Comparison of ENCODE assay signal across 8 mouse cellular contexts in the genomic region with DNA sequence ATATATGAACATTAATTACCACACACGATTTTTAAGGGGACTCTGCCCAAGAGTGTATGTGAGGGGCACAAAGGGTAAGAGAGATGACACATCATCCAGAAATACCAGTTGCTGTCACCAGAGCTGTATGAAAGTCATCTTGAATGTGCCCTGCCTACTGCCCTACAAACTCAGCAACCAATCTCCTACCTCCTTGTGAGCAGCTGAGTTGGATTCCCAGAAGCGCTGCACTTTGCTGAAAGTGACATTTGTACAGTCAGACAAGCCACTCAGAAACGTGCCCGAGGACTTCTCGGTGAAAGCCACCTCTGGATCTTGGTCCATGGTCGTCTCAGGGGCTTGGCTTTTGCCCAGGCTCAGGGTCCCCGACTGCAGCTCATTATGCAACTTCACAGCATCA. TPM values are rescaled to one million over a fixed set of nuclear protein-coding genes. Genes with fewer than 3 reads are reported as not detected.
A peak's percentile ranks its signal among the peaks of the same experiment; 100 is the strongest.
DNase-seq lines count a peak whose midpoint lies in the region; ATAC-seq lines count a peak whose summit lies in the region.

No protein-coding gene starts in this region.

- ATAC-seq in lung, embryonic 16.5 days (ENCODE audit: low read depth): no peak
- ATAC-seq in embryonic facial prominence, embryonic 14.5 days (ENCODE audit: low read depth): no peak

- peak overlapping the region; percentile 73 for H3K4me3 ChIP-seq in lung, embryonic 16.5 days (ENCODE audit: low read length)
- H3K4me3 ChIP-seq in embryonic facial prominence, embryonic 14.5 days (ENCODE audit: low read depth, low read length): peak overlapping the region; percentile 62
- peak overlapping the region; percentile 92 for H3K4me3 ChIP-seq in limb, embryonic 10.5 days

- no peak overlapping the region for H3K27ac ChIP-seq in lung, embryonic 16.5 days (ENCODE audit: low read length)
- H3K27ac ChIP-seq in embryonic facial prominence, embryonic 14.5 days (replicated peaks; ENCODE audit: low read depth, low read length): no peak overlapping the region
- no peak overlapping the region for H3K27ac ChIP-seq in limb, embryonic 10.5 days

- H3K9me3 ChIP-seq in lung, embryonic 16.5 days (ENCODE audit: control insufficient read depth, low read length): no peaks in the 10 kb centered on the region
- H3K9me3 ChIP-seq in embryonic facial prominence, embryonic 14.5 days (ENCODE audit: control insufficient read depth, low read length): no peaks in the 10 kb centered on the region
- H3K9me3 ChIP-seq in limb, embryonic 10.5 days (replicated peaks): no peaks in the 10 kb centered on the region

- peaks cover 11% of the 10 kb centered on the region for H3K4me1 ChIP-seq in lung, embryonic 16.5 days (replicated peaks; ENCODE audit: control insufficient read depth, insufficient read depth, low read length)
- H3K4me1 ChIP-seq in embryonic facial prominence, embryonic 14.5 days (ENCODE audit: control insufficient read depth, insufficient read depth, low read length): peaks cover 3% of the 10 kb centered on the region; the same call in 1 of the 2 replicates
- H3K4me1 ChIP-seq in limb, embryonic 10.5 days: peaks cover 16% of the 10 kb centered on the region

- H3K9ac ChIP-seq in lung, embryonic 16.5 days (ENCODE audit: low read length): peak overlapping the region; percentile 66
- H3K9ac ChIP-seq in embryonic facial prominence, embryonic 14.5 days (ENCODE audit: low read depth, low read length): peak overlapping the region; percentile 57

- intact Hi-C loops in gastrocnemius, postnatal 14 days (cut with DNase I; ENCODE audit: low total_unique reads): no loop called here

- H3K27me3 ChIP-seq in lung, embryonic 16.5 days (ENCODE audit: control insufficient read depth, insufficient read depth, low read depth, low read length): no peaks in the 10 kb centered on the region
- no peaks in the 10 kb centered on the region for H3K27me3 ChIP-seq in embryonic facial prominence, embryonic 14.5 days (replicated peaks; ENCODE audit: control insufficient read depth, insufficient read depth, low read length)
- H3K27me3 ChIP-seq in limb, embryonic 10.5 days (ENCODE audit: low read depth, poor library complexity, severe bottlenecking): no peaks in the 10 kb centered on the region

- H3K36me3 ChIP-seq in lung, embryonic 16.5 days (ENCODE audit: control insufficient read depth, insufficient read depth, low read length): no peaks in the 10 kb centered on the region; the same call in none of the 2 replicates
- H3K36me3 ChIP-seq in embryonic facial prominence, embryonic 14.5 days (ENCODE audit: control insufficient read depth, insufficient read depth, low read length): peaks cover 23% of the 10 kb centered on the region
- peaks cover 32% of the 10 kb centered on the region for H3K36me3 ChIP-seq in limb, embryonic 10.5 days

- no peak for DNase-seq in lung, postnatal 10 days
- DNase-seq in embryonic facial prominence, embryonic 14.5 days (ENCODE audit: low spot score): no peak
- DNase-seq in limb, embryonic 10.5 days (ENCODE audit: low spot score): no peak
- peak; percentile 74 for DNase-seq in skeletal muscle tissue, adult 2 months (ENCODE audit: low read depth, low spot score)
- DNase-seq in urinary bladder, adult 18-20 months (ENCODE audit: low spot score in 2 of 2): no peak
- DNase-seq in gastrocnemius, postnatal 14 days: no peak
- DNase-seq in layer of hippocampus, postnatal 25 days (ENCODE audit: extremely low spot score in 1 of 2, low spot score in 1 of 2): no peak

- 40% methylated on average over 7 of the region's 7 CpGs for WGBS in lung, embryonic 16.5 days
- WGBS in embryonic facial prominence, embryonic 14.5 days: 50% methylated on average over 7 of the region's 7 CpGs
- 50% methylated on average over 7 of the region's 7 CpGs for WGBS in limb, embryonic 10.5 days

- peak overlapping the region; percentile 84 for H3K4me2 ChIP-seq in lung, embryonic 16.5 days (ENCODE audit: low read depth, low read length)
- peak overlapping the region; percentile 75 for H3K4me2 ChIP-seq in embryonic facial prominence, embryonic 14.5 days (ENCODE audit: low read depth, low read length)

RNA-seq across cellular contexts. Expression of a gene that starts 1.0 kb away (rescaled TPM):
- 9.9 and 11.4 TPM in 2 replicates for polyA plus RNA-seq in lung, embryonic 16.5 days (2015; fragmentation: Nextera tagmentation; extraction: Ambion mirVana)
- 13.8 and 15.0 TPM in 2 replicates for polyA plus RNA-seq in embryonic facial prominence, embryonic 14.5 days (2014; fragmentation: Nextera tagmentation; extraction: Ambion mirVana)
- 31.9 and 39.8 TPM in 2 replicates for polyA plus RNA-seq in limb, embryonic 10.5 days (2016; fragmentation: Nextera tagmentation; extraction: Ambion mirVana)
- total RNA-seq in gastrocnemius, postnatal 14 days (2021): 10 to 100 TPM; 29.9 to 37.2 TPM
- total RNA-seq in layer of hippocampus, postnatal 25 days (2021): 10 to 100 TPM; 32.9 to 33.5 TPM

RNA-seq across cellular contexts. Expression of a gene that starts 16.8 kb away (rescaled TPM):
- 609 and 641 TPM in 2 replicates for polyA plus RNA-seq in lung, embryonic 16.5 days (2015; fragmentation: Nextera tagmentation; extraction: Ambion mirVana)
- 522 and 549 TPM in 2 replicates for polyA plus RNA-seq in embryonic facial prominence, embryonic 14.5 days (2014; fragmentation: Nextera tagmentation; extraction: Ambion mirVana)
- polyA plus RNA-seq in limb, embryonic 10.5 days (2016; fragmentation: Nextera tagmentation; extraction: Ambion mirVana): 900 and 1,117 TPM in 2 replicates
- total RNA-seq in gastrocnemius, postnatal 14 days (2021): 10 to 100 TPM; 22.5 to 26.7 TPM
- 100 to 1,000 TPM; 510 to 584 TPM for total RNA-seq in layer of hippocampus, postnatal 25 days (2021)

RNA-seq across cellular contexts. Expression of a gene that starts 38.3 kb away (rescaled TPM):
- polyA plus RNA-seq in lung, embryonic 16.5 days (2015; fragmentation: Nextera tagmentation; extraction: Ambion mirVana): 60.0 and 65.9 TPM in 2 replicates
- 67.8 and 71.3 TPM in 2 replicates for polyA plus RNA-seq in embryonic facial prominence, embryonic 14.5 days (2014; fragmentation: Nextera tagmentation; extraction: Ambion mirVana)
- 91.7 and 102 TPM in 2 replicates for polyA plus RNA-seq in limb, embryonic 10.5 days (2016; fragmentation: Nextera tagmentation; extraction: Ambion mirVana)
- total RNA-seq in gastrocnemius, postnatal 14 days (2021): 10 to 100 TPM; 12.0 to 16.8 TPM
- total RNA-seq in layer of hippocampus, postnatal 25 days (2021): 10 to 100 TPM; 28.3 to 32.4 TPM

RNA-seq across cellular contexts. Expression of a gene that starts 38.3 kb away (rescaled TPM):
- polyA plus RNA-seq in lung, embryonic 16.5 days (2015; fragmentation: Nextera tagmentation; extraction: Ambion mirVana): 82.3 and 84.4 TPM in 2 replicates
- 69.1 and 72.4 TPM in 2 replicates for polyA plus RNA-seq in embryonic facial prominence, embryonic 14.5 days (2014; fragmentation: Nextera tagmentation; extraction: Ambion mirVana)
- polyA plus RNA-seq in limb, embryonic 10.5 days (2016; fragmentation: Nextera tagmentation; extraction: Ambion mirVana): 92.0 and 96.5 TPM in 2 replicates
- total RNA-seq in gastrocnemius, postnatal 14 days (2021): 10 to 100 TPM; 18.0 to 21.3 TPM
- 10 to 100 TPM; 46.4 to 50.9 TPM for total RNA-seq in layer of hippocampus, postnatal 25 days (2021)

RNA-seq across cellular contexts. Expression of a gene that starts 47.0 kb away (rescaled TPM):
- 2.8 and 3.3 TPM in 2 replicates for polyA plus RNA-seq in lung, embryonic 16.5 days (2015; fragmentation: Nextera tagmentation; extraction: Ambion mirVana)
- 2.8 and 3.2 TPM in 2 replicates for polyA plus RNA-seq in embryonic facial prominence, embryonic 14.5 days (2014; fragmentation: Nextera tagmentation; extraction: Ambion mirVana)
- 1.9 and 3.0 TPM in 2 replicates for polyA plus RNA-seq in limb, embryonic 10.5 days (2016; fragmentation: Nextera tagmentation; extraction: Ambion mirVana)
- 10 to 100 TPM; 19.9 to 28.3 TPM for total RNA-seq in gastrocnemius, postnatal 14 days (2021)
- total RNA-seq in layer of hippocampus, postnatal 25 days (2021): 10 to 100 TPM; 13.9 to 14.9 TPM
